Mouse (Mus musculus): ENCODE results near the gene 1700015F17Rik.
A peak's percentile ranks its signal among the peaks of the same experiment; 100 is the strongest.

1700015F17Rik gene

GRCm38 (mm10) chr5:5479043-5479442 is at the start of gene 1700015F17Rik:
Gene 1700015F17Rik, minus strand, starts transcription at chr5:5479143.
- no peak for DNase-seq

- no peak for DNase-seq
Measured at GRCm38 (mm10) chr5:5515411-5515810, 36.5 kb upstream of the 1700015F17Rik start.

GRCm38 (mm10) chr5:5514196-5515076 is 35.5 kb upstream of the 1700015F17Rik start, which contains the start of gene Cldn12:
Gene Cldn12, minus strand, starts transcription at chr5:5514958.
- peak; percentile 98 for DNase-seq

GRCm38 (mm10) chr5:5511401-5511800 is 32.5 kb upstream of the 1700015F17Rik start:
- no peak for DNase-seq

- no peak for DNase-seq
Measured at GRCm38 (mm10) chr5:5510989-5511388, 32.0 kb upstream of the 1700015F17Rik start.

DNA sequence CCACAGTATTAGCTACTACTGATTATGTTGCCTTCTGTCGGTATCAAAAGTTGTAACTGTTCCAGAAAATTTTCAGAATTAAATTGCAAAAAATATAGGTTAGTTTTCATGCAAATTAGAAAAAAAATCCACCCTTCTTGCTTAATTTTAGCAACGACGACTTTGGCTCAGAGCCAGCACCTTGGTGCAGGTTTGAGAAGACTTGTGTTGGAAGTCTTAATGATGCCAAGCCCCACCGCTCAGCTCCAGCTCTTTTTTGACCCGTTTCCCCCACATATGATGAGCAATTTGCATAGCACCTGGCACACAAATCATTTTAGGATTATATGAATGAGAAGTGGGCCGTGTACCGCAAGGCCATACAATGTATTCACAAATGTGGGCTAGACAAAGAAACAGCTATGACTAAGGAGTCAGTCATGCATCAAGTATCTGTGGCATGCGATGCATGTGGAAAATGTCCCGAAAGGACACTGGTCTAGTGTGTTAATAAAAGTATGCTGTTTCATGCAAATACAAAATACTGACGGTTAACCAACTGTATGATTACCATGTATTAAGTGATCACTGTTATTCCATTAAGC is 31.5 kb upstream of the 1700015F17Rik start:
- peak; percentile 18 for DNase-seq

DNA sequence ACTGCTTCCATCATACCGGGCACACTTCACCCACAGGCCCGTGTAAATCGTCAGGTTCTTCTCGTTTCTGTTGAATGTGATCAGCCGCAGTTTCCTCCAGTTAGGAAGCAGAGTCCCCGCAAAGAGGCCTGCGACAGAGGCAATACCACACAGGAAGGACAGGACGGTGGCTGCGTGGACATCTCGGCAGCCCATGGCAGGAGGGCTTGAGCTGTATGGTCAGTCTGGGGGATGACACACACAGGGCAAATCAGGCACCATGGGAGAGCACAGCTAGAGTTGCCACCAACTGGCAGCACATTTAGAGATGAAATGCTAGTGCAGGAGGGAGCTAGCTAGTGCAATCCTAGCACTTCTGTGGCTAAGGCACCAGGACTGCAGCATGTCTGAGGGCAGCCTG is 29.3 kb upstream of the 1700015F17Rik start:
- DNase-seq, result no peak

DNA sequence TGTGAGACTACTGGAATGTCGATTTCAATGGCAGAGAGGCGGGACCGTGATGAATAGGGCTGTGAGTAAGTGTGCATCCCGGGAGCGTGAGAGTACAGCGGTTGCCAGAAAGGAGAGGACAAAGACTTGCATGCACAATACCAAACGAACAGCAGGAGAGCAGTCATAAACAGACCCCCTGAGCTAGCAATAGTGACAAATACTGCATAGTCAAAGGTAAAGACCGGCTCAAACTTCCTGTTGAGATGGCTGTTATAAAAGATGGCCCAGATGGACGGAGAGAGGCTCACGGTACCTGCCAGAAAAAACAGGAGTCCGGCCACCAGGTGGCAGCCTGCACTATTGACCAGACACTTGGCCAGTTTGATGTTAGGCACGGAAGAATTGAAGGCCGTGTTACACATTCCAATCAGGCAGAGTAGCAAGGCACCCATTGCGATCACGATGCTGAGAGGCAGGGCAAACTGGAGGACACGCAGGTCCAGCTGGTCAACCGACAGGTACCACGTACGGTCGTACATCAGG is 28.8 kb upstream of the 1700015F17Rik start:
- DNase-seq, result peak; percentile 75

DNA sequence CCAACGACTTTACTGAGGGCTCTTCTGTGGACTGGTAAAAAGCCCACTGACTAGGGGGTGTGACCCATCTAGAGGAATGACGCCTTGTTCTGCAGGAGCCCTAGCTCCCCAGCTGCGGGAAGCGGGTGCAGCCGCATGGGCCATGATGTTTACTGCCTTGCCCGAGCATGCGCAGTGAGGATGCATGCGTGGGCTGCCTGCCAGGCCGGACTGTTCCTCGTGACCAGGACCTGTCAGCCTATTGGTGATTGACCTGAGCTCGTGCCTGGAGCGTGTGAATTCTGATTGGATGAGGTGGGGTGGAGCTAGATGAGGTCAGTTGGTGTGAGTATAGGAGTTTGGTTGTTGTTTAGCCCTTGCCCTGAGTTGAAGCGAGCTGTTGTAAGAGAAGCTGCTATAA is 25.5 kb upstream of the 1700015F17Rik start:
- DNase-seq, result no peak

DNA sequence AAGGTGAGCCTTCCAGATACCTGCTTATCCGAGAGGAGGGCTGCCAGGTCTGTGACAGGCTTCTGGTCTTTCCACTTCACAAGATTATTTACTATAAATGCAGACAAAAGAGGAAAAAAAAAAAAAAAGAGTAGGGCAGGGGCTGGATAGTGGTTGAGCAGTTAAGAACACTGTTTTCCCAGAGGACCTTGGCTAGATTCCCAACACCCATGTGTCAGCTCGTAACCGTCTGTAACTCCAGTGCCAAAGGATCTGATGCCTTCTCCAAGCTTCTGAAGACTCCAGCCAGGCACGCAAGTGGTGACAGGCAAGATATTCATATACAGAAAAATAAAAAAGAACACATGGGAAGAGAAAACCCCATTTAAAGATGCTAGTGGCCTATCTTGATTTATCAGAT is 24.4 kb upstream of the 1700015F17Rik start:
- no peak for DNase-seq

GRCm38 (mm10) chr5:5501583-5501982 is 22.6 kb upstream of the 1700015F17Rik start:
- no peak for DNase-seq

DNA sequence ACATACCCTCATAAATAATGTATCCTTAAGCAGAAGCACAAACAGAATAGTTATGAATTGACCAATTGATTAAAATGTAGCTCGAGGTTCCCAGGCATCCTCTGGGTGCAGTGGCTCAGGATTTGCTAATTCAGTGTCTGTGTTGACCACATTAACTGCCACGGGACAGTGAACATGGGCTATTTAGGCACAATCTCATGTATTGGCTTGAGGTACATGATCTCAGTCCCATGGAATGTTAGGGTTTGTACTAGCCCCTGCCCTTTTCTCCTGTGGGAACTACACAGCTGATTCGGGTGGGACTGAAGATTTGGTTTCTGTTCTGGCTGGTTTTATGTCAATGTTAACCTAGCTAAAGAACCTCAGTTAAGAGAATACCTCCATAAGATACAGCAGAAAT is 17.4 kb upstream of the 1700015F17Rik start:
- DNase-seq, result no peak

DNA sequence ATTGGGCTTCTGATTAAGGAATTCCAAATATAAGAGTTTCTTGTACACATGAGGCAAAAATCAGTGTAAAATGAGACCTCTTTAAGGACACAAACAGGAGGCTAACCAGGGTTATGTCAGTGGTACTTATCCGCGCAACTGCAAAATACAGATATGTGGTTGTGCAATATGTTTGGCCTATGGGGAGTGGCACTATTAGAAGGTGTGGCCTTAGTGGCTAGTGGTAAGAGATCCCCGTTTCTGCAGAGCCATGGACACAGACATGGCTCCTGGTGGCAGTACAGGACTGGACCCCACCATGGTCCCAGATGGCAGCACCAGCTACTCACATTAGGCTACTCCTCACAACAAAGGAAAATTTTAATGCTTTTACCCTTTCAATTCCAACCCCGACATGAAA is 16.1 kb upstream of the 1700015F17Rik start:
- DNase-seq, result no peak

GRCm38 (mm10) chr5:5494269-5495005 is 15.5 kb upstream of the 1700015F17Rik start:
- DNase-seq, result peak; percentile 47

GRCm38 (mm10) chr5:5492163-5492562 is 13.2 kb upstream of the 1700015F17Rik start:
- no peak for DNase-seq

- no peak for DNase-seq
Measured at GRCm38 (mm10) chr5:5486071-5486470, 7.1 kb upstream of the 1700015F17Rik start.

DNA sequence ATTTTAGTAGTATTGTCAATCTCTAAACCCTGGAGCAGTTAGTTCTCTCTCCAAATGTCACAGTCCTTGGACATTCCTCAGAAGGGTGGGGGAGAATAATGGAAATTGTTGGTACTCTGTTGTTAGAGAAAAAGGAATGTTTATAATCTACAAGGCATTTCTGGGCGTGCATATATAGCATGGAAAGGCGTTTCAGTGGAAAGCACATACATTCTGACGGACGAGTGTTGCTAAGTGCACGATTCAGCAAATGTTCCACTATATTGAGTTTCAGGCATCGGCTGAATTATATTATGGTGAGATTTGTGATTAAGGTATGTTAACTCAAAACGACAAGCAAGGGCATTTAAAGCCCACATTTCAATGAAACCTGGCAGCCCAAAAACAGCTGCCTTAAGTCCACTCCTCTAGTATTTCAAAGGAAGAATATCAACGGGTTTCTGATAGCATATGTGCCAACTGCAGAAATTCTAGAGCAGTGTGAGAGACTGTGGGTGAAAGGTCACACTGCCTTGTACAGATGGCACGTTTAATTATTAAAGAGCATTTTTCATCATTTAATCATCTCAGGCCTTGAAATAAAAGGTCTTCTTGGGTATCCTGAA is 4.4 kb upstream of the 1700015F17Rik start:
- DNase-seq, result no peak

DNA sequence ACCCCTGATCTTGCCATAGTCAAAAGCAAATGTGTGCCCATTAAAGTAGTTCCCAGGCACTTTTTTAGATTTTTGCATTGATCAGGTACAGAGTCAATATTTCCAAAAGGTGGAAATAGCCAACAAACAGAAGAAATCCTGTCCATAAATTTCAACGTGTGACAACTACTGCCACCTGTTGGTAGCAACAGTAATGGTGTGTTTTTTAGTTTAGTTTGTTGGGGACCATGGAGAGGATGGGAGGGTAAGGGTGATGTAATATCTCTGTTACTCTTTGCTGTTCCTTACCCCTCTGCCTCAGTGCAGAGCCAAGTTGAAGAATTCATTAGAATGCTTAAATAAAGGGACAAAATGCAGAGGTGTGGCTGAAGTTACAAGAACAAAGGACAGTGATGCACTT is 2.7 kb upstream of the 1700015F17Rik start:
- DNase-seq, result peak; percentile 21

DNA sequence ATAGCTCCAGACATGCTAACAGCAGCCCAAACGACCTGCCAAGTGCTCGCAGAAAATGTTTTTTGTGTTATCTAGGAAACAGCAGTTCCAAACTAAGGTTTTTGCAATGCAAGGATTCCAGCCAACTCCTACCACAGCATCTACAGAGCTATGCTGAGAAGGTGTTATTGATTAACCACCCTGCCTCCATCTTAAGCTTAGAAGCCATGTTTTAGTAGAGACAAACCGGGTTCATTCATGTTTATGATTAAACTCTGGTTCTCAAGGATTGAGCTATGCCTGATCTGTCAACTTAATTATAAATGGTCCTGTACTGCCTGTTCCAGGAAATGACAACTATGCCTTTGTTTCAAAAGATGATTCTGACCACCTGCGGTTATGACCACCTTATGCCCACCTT is 2.8 kb downstream of the 1700015F17Rik start:
- DNase-seq, result peak; percentile 9

- DNase-seq, result no peak
Measured at GRCm38 (mm10) chr5:5465256-5465655, 13.7 kb downstream of the 1700015F17Rik start.

GRCm38 (mm10) chr5:5431746-5432438 is 47.1 kb downstream of the 1700015F17Rik start:
- no peak for DNase-seq

DNA sequence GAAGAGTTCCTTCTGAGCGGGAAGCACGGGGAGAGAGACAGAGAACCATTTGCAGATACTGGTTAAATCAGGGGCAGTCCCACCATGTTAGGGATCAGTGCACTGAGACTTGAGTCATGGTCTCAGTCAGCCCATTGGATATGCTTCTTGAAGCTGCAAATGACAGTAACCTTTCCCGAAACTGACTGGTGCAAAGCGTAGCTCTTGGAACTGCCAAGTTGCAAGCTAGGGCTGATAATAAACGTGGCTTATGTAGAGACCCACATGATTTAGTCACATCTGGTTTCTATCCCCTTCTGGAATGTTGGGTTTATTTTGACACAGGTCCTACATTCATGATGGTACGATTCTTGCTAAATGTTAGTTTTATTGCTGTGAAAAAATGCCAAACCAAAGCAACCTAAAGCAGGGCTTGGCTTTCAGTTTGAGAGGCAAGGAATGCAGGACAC is 55.2 kb downstream of the 1700015F17Rik start:
- DNase-seq, result no peak
